Mouse (Mus musculus) spleen, adult 2 months (tissue): ENCODE results near the gene Lrrc8b.

Experiments used
- CTCF ChIP-seq: fragments of 200-500 bp; IDR thresholded peaks from 2 replicates; pipeline ENCODE4 v1.5.1; 2011; ENCODE audit warnings: mild to moderate bottlenecking, inconsistent platforms; ENCODE audit not compliant: insufficient read depth, insufficient read length, insufficient replicate concordance; ENCODE audit errors: extremely low read depth
- POLR2A ChIP-seq: fragments of 200-500 bp; IDR thresholded peaks from 2 replicates; pipeline ENCODE4 v1.6.1; 2011; ENCODE audit warnings: low read depth, low read length, inconsistent platforms

DNA sequence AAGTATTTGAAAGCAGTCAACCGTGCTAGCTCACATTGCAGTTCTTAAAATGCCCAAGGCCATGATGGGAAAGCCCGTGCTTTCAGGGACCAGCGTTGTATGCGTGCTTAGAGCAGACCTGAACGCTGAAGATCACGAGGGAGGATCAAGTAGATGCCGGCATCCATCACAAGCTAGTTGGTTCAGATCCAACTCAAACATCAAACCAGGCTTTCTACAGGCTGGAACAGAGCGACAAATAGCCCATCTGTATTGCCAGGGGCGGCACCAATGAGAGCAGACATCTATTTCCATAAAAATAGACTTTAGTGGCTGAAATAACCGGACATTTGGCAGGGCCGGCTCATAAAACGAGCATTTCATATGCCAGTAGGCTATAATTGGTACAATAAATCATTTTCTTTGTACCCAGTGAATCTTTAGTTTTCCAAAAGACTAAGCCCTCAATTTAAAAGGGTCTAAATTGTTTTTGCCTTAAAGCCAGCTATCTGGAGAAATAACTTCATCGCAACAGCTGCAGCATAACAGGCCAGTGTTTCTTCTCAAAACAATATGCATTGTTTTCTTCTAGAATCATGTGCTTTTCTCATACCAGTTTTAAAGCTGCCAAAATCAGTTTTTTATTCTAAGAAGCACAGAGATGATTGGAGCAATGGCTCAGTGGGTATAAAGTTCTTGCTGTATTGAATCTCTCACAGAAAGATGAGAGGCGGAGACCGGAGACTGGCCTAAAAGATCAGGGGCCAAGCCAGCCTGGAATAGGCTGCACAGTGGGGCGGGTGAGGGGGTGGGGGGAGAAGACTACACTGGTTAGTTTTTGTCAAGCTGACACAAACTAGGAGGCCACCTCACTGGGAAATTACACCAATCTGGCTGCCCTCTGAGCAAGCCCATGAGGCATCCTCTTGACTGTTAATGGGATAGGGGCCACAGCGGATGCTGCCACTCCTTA lies 14.9 kb upstream of the Lrrc8b start:
- TF ChIP-seq POLR2A (no peak), CTCF (no peak)
